Mouse (Mus musculus) bone marrow macrophage, adult 2 months (primary cell): ENCODE results near the gene Gm20767. TPM values are rescaled to one million over a fixed set of nuclear protein-coding genes. Genes with fewer than 3 reads are reported as not detected.
A peak's percentile ranks its signal among the peaks of the same experiment; 100 is the strongest.
"Not testable (repeated sequence)": the region's sequence is repeated elsewhere in the genome, so short reads cannot be mapped to it uniquely, and the experiment has no call there.

ENCODE experiments used
- H3K27ac ChIP-seq: 2 replicates; pipeline ENCODE4 v1.5.1; 2012; ENCODE audit warnings: low read depth, low read length; ENCODE audit not compliant: insufficient read depth
- H3K4me1 ChIP-seq: 2 replicates; pipeline ENCODE4 v1.6.1; 2012; ENCODE audit warnings: low read length; ENCODE audit not compliant: control insufficient read depth, insufficient read depth
- H3K4me3 ChIP-seq: 2 replicates; pipeline ENCODE4 v1.5.1; 2012; ENCODE audit warnings: mild to moderate bottlenecking, low read length, moderate library complexity; ENCODE audit not compliant: insufficient read depth
- polyA plus RNA-seq: library from polyadenylated mRNA; stranded (reverse); fragments of >200 nt; gene quantifications from 2 replicates; pipeline ENCODE4 v1.2.4, GENCODE M21; 2012; ENCODE audit not compliant: missing spikeins, insufficient read depth, insufficient read length

The Gm20767 gene
- not detected in 2 replicates for polyA plus RNA-seq

DNA sequence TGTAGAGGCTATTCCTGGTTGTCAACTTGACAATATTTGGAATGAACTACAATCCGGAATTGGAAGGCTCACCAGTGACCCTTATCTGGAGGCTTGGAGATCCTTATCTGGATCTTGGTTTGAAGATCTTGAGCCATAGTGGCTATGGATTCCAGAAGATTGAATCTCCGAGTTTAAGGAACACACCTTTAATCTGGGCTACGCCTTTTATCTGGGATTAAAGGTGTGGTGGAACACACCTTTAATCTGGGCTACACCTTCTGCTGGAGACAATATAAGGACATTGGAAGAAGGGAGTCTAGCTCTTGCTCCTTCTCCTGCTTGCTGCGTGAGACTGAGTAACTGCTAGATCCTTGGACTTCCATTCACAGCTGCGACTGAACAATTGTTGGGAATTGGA, at the start of gene Gm20767:
TSS of gene Gm20767 (plus strand) at position 301 of the 400 bp plus-strand sequence.
- H3K4me3 ChIP-seq, H3K27ac ChIP-seq, H3K4me1 ChIP-seq: not testable (repeated sequence)

DNA sequence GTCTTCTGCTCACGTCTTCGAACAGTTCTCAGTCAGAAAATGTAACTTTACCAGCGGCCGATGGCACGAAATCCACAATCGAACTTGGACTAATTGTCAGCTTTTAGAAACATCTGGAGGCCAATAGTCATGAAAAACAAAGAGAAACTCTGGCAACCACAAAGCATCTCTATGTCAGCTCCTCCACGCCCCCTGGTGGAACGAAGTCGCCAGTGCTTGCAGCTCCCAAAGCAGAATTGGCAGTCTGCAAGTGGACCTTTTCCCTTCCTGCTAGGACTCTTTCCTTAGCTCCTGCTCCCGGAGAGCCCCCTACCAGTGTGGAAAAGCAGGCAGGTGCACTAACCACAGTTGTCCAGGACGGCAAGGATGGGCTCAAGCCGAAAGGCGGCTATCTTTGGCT, 47.1 kb upstream of the Gm20767 start:
- not testable (repeated sequence) for H3K27ac ChIP-seq, H3K4me3 ChIP-seq

DNA sequence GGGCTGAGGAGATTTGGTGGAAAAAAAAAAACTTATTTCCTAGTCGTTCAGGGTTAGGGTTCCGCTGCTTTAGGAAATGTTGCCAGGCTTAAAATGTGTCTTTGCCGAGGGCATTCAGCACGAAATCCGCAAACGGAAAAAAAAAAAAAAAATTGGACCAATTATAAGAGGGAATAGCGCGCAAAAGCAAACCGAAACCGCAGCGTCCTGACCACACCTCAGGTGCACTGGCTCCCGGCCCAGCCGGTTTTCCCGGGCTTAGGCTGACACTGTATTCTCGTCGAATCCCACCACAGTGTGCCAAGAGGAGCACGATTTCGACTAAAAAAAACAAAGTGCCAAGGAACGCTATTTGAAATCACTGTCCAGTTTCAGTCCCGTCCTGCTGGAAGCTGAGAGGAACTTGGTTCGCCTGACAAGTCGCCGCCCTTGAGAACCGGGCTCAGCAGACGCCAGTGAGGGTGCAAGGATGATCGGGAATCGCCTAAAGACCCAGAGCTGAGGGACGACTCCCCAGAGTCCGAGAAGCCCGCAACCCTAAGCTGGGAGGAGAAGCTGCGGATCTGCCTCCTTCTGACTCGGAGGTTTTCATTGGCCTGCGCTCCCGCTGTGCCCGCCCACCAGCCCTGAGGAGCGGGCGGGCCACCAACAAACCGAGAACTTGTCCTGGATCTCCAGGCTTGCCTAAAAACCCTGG, 43.7 kb upstream of the Gm20767 start:
- peak overlapping the region; percentile 48 for H3K4me3 ChIP-seq
- H3K27ac ChIP-seq = not testable (repeated sequence)

More for the DNA sequence above, 47.1 kb upstream of the Gm20767 start:
- not testable (repeated sequence) for H3K4me1 ChIP-seq

GRCm38 (mm10) chr13:120096938-120097256, 43.1 kb upstream of the Gm20767 start:
- not testable (repeated sequence) for H3K27ac ChIP-seq, H3K4me1 ChIP-seq
- peak overlapping the region; percentile 20; the same call in 1 of the 2 replicates for H3K4me3 ChIP-seq

More for the DNA sequence above, 43.7 kb upstream of the Gm20767 start:
- H3K4me1 ChIP-seq = not testable (repeated sequence)

GRCm38 (mm10) chr13:120099327-120099726, 40.7 kb upstream of the Gm20767 start:
- not testable (repeated sequence) for H3K4me3 ChIP-seq, H3K4me1 ChIP-seq, H3K27ac ChIP-seq

GRCm38 (mm10) chr13:120106504-120106903, 33.5 kb upstream of the Gm20767 start:
- H3K4me1 ChIP-seq, H3K4me3 ChIP-seq, H3K27ac ChIP-seq: not testable (repeated sequence)

- not testable (repeated sequence) for H3K4me3 ChIP-seq, H3K4me1 ChIP-seq, H3K27ac ChIP-seq
Observed at GRCm38 (mm10) chr13:120107000-120107399, 33.0 kb upstream of the Gm20767 start.

DNA sequence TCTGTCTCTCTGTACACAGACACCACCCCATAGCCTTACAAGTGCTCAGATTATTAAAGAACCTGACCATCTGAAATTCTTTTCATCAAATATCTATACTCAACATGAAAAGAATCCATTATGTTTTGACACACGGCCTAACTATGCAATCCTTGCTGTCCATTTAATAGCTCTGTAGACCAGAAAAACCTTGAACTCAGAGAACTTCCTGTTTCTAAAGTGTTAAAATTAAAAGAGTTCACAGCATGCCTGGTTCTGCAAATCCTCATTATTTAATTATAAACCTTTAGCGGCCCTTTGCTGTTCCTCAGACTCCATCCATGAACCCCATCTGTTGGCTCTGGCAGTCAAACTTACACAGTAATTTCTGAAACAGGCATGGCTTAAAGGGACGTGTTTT, 2.3 kb downstream of the Gm20767 start:
- H3K4me1 ChIP-seq, H3K27ac ChIP-seq, H3K4me3 ChIP-seq: not testable (repeated sequence)

GRCm38 (mm10) chr13:120149660-120150407, 9.8 kb downstream of the Gm20767 start:
- H3K4me3 ChIP-seq, H3K4me1 ChIP-seq, H3K27ac ChIP-seq: not testable (repeated sequence)

DNA sequence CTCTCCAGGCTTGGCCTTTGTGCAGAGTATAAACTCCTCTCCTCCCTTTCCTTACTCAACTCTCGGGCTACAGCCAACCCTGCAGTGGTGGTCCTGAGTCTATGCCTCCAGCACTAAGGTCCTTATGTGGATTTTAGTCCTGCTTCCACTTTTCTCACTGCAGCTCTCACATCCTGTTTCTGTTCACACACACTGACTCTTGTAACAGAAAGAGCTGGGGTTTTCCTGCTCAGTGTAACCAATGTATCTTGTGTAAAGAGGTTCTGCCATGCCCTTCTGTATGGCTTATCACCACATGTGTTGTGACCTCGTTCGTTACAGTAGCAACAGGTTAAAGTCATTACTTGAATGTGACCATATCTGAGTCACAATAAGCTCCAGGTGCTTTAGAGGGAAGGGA, 10.5 kb downstream of the Gm20767 start:
- not testable (repeated sequence) for H3K27ac ChIP-seq, H3K4me1 ChIP-seq, H3K4me3 ChIP-seq

- H3K4me1 ChIP-seq, H3K4me3 ChIP-seq, H3K27ac ChIP-seq: not testable (repeated sequence)
Observed at GRCm38 (mm10) chr13:120168301-120168700, 28.3 kb downstream of the Gm20767 start.

- H3K4me3 ChIP-seq, H3K27ac ChIP-seq, H3K4me1 ChIP-seq: not testable (repeated sequence)
Observed at GRCm38 (mm10) chr13:120172133-120172532, 32.1 kb downstream of the Gm20767 start, which contains the start of gene Gm21818. TSS of gene Gm21818 (plus strand) at chr13:120172433.

GRCm38 (mm10) chr13:120196189-120196821, 56.3 kb downstream of the Gm20767 start:
- peak overlapping the region; percentile 52 for H3K27ac ChIP-seq
- not testable (repeated sequence) for H3K4me3 ChIP-seq, H3K4me1 ChIP-seq
